In the genomic region with DNA sequence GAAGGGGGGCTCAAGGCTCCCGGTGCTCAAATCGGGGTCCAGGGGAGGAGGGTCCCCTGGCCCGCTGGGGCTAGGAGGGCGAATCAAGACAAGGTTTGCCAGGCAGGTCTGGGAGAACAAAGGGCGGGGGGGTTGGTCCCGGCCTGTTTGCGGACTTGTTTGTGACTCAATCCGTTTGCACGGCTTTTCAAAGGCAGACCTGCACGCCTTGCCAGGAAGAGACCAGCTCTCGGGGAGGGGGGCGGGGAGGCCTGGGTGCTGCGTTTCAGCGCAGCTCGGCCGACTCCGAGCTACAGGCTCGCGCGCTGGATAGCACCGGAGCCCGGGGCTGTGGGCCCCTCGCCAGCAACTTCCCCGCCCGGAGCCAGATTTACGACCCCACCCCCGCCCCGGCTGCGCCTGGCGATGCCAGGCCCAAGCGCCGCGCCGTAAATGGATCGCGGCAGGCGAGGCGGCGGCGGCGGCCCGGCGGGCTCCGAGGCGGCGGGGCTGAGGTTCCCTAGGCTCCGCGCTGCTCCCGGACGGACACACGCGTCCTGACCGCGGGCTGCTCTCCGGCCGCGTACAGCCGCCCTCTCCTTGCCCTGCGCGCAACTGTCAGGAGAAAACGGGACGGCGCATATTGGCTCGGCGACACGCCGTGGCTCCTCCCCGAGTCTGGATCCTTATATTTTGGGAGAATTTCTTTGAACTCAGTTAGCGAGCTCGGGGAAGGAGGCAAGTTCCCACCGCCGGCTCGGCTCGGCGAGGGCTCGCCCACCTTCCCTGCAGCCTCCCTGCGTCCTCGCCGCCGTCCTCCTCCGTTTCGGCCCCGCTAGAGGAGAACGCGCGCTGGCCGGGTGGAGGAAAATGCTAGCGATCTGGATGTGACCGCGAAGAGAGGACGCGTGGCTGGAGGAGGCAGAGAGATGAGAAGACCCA, we compare ENCODE assay signal across 7 mouse cellular contexts. TPM values are rescaled to one million over a fixed set of nuclear protein-coding genes. Genes with fewer than 3 reads are reported as not detected.
DNase-seq lines count a peak whose midpoint lies in the region; ATAC-seq and TF ChIP-seq lines count a peak whose summit lies in the region.

A gene (plus strand): TSS at position 695 of the 921 bp plus-strand sequence.

- H3K4me2 ChIP-seq in intestine, embryonic 15.5 days (replicated peaks): peak within 1 kb of the TSS; percentile 100
- peak within 1 kb of the TSS; percentile 99 for H3K4me2 ChIP-seq in midbrain, embryonic 13.5 days (replicated peaks)
- peak within 1 kb of the TSS; percentile 100 for H3K4me2 ChIP-seq in stomach, embryonic 14.5 days (replicated peaks; ENCODE audit: low read depth, low read length)

- H3K9me3 ChIP-seq in intestine, embryonic 15.5 days: no peaks in the 10 kb centered on the region
- H3K9me3 ChIP-seq in midbrain, embryonic 13.5 days: no peaks in the 10 kb centered on the region
- no peaks in the 10 kb centered on the region for H3K9me3 ChIP-seq in stomach, embryonic 14.5 days (ENCODE audit: control insufficient read depth, low read depth, low read length)

- intact Hi-C loops in gastrocnemius, adult 2 months (cut with DNase I): loop anchor here (5.0 kb wide), 2 partner anchors 704 to 949 kb away; no protein-coding TSS in a partner anchor
- intact Hi-C loops in left cerebral cortex, postnatal 36 days (cut with DNase I): loop anchor here (2.0 kb wide), 3 partner anchors 160 to 612 kb away; no protein-coding TSS in a partner anchor

- no peak for TF ChIP-seq CTCF in gastrocnemius, adult 2 months (IDR thresholded peaks at IDR 0.05)

- peak; percentile 64 for DNase-seq in adrenal gland, postnatal 10 days
- DNase-seq in cerebellum, postnatal 36 days: peak; percentile 63 to 74
- DNase-seq in gastrocnemius, adult 2 months: peak; percentile 74
- DNase-seq in left cerebral cortex, postnatal 36 days (ENCODE audit: low spot score in 2 of 2): peak; percentile 69 to 70

- peaks cover 22% of the 10 kb centered on the region for H3K4me1 ChIP-seq in intestine, embryonic 15.5 days (replicated peaks)
- peaks cover 40% of the 10 kb centered on the region for H3K4me1 ChIP-seq in midbrain, embryonic 13.5 days (replicated peaks)
- H3K4me1 ChIP-seq in stomach, embryonic 14.5 days (ENCODE audit: control insufficient read depth, insufficient read depth, low read length): peaks cover 17% of the 10 kb centered on the region

- peak within 1 kb of the TSS; percentile 81 for H3K27ac ChIP-seq in gastrocnemius, adult 2 months
- H3K27ac ChIP-seq in intestine, embryonic 15.5 days: peak within 1 kb of the TSS; percentile 42
- H3K27ac ChIP-seq in midbrain, embryonic 13.5 days: peak within 1 kb of the TSS; percentile 87
- peak within 1 kb of the TSS; percentile 74; the same call in 1 of the 2 replicates for H3K27ac ChIP-seq in stomach, embryonic 14.5 days (ENCODE audit: low read length)

- peak; percentile 63 for ATAC-seq in intestine, embryonic 15.5 days
- ATAC-seq in midbrain, embryonic 13.5 days: peak; percentile 56
- ATAC-seq in stomach, embryonic 14.5 days (ENCODE audit: insufficient number of reproducible peaks, insufficient read depth, low FRiP score, low read depth): peak; percentile 59

- H3K36me3 ChIP-seq in intestine, embryonic 15.5 days: no peaks in the 10 kb centered on the region
- no peaks in the 10 kb centered on the region for H3K36me3 ChIP-seq in midbrain, embryonic 13.5 days
- no peaks in the 10 kb centered on the region; the same call in 1 of the 2 replicates for H3K36me3 ChIP-seq in stomach, embryonic 14.5 days (ENCODE audit: control insufficient read depth, insufficient read depth, low read length)

- H3K9ac ChIP-seq in intestine, embryonic 15.5 days: peak within 1 kb of the TSS; percentile 54
- H3K9ac ChIP-seq in midbrain, embryonic 13.5 days (replicated peaks): peak within 1 kb of the TSS; percentile 75
- peak within 1 kb of the TSS; percentile 55 for H3K9ac ChIP-seq in stomach, embryonic 14.5 days (replicated peaks; ENCODE audit: low read depth, low read length)

- H3K27me3 ChIP-seq in intestine, embryonic 15.5 days (replicated peaks): peaks cover 4% of the 10 kb centered on the region; the same call in 1 of the 2 replicates
- H3K27me3 ChIP-seq in midbrain, embryonic 13.5 days: peaks cover 18% of the 10 kb centered on the region
- no peaks in the 10 kb centered on the region for H3K27me3 ChIP-seq in stomach, embryonic 14.5 days (ENCODE audit: control insufficient read depth, insufficient read depth, low read length)

- WGBS in intestine, embryonic 15.5 days: under 1% methylated on average over 92 of the region's 92 CpGs
- under 1% methylated on average over 88 of the region's 92 CpGs for WGBS in midbrain, embryonic 13.5 days
- WGBS in stomach, embryonic 14.5 days: under 1% methylated on average over 91 of the region's 92 CpGs

- H3K4me3 ChIP-seq in gastrocnemius, adult 2 months: peak within 1 kb of the TSS; percentile 75
- H3K4me3 ChIP-seq in intestine, embryonic 15.5 days (replicated peaks): peak within 1 kb of the TSS; percentile 56
- peak within 1 kb of the TSS; percentile 67 for H3K4me3 ChIP-seq in midbrain, embryonic 13.5 days (replicated peaks)
- H3K4me3 ChIP-seq in stomach, embryonic 14.5 days (ENCODE audit: low read depth, low read length): peak within 1 kb of the TSS; percentile 67

RNA-seq across cellular contexts. Expression of the gene that starts here (rescaled TPM):
- total RNA-seq in adrenal gland, postnatal 10 days (2021): 1 to 10 TPM; 2.3 to 4.8 TPM
- total RNA-seq in gastrocnemius, adult 2 months (2021): 1 to 10 TPM; 1.9 to 3.5 TPM
- polyA plus RNA-seq in intestine, embryonic 15.5 days (2015; fragmentation: Nextera tagmentation; extraction: Ambion mirVana): 4.7 and 4.9 TPM in 2 replicates
- 10 to 100 TPM in 1 of 2 experiments, 1 to 10 TPM in 1; 6.6 to 10.7 TPM for total RNA-seq in left cerebral cortex, postnatal 36 days (2021)
- polyA plus RNA-seq in midbrain, embryonic 13.5 days (2015; fragmentation: Nextera tagmentation; extraction: Ambion mirVana): 5.4 and 5.7 TPM in 2 replicates
- polyA plus RNA-seq in stomach, embryonic 14.5 days (2014; fragmentation: Nextera tagmentation; extraction: Ambion mirVana): 7.6 and 8.1 TPM in 2 replicates

Comparison
In these comparisons a context has a peak if more than half of its experiments do, and no peak if none do; other contexts are left out.
1. Peak in every context shown above with its lines: DNase-seq, ATAC-seq, H3K4me3 ChIP-seq and H3K27ac ChIP-seq.